Mouse (Mus musculus) E14TG2a.4 (cell line): ENCODE measurements around the gene Fbxw4.
A peak's percentile ranks its signal among the peaks of the same experiment; 100 is the strongest.

Experiments
- H3K27me3 ChIP-seq: 2 replicates; pipeline ENCODE4 v1.6.1; 2014; ENCODE audit warnings: low read length, control low read depth; ENCODE audit not compliant: insufficient read depth
- H3K36me3 ChIP-seq: 2 replicates; pipeline ENCODE4 v1.6.1; 2014; ENCODE audit warnings: low read length, control low read depth; ENCODE audit not compliant: insufficient read depth
- H3K4me1 ChIP-seq: replicated peaks from 2 replicates; pipeline ENCODE4 v1.6.1; 2014; ENCODE audit warnings: low read depth, low read length, control low read depth
- H3K4me3 ChIP-seq: replicated peaks from 2 replicates; pipeline ENCODE4 v1.5.1; 2014; ENCODE audit warnings: mild to moderate bottlenecking, low read length
- H3K9me3 ChIP-seq: 2 replicates; pipeline ENCODE4 v1.6.1; 2014; ENCODE audit warnings: low read length, control low read depth
- CTCF ChIP-seq: conservative IDR thresholded peaks from 2 replicates; pipeline ENCODE4 v1.5.1; 2014; ENCODE audit warnings: low read length
- NANOG ChIP-seq: IDR thresholded peaks from 2 replicates; pipeline ENCODE4 v1.6.1; 2014; ENCODE audit warnings: borderline replicate concordance, low read length, mixed read lengths
- POU5F1 ChIP-seq: IDR thresholded peaks from 2 replicates; pipeline ENCODE4 v1.6.1; 2014; ENCODE audit warnings: low read length, borderline replicate concordance

Fbxw4 gene

DNA sequence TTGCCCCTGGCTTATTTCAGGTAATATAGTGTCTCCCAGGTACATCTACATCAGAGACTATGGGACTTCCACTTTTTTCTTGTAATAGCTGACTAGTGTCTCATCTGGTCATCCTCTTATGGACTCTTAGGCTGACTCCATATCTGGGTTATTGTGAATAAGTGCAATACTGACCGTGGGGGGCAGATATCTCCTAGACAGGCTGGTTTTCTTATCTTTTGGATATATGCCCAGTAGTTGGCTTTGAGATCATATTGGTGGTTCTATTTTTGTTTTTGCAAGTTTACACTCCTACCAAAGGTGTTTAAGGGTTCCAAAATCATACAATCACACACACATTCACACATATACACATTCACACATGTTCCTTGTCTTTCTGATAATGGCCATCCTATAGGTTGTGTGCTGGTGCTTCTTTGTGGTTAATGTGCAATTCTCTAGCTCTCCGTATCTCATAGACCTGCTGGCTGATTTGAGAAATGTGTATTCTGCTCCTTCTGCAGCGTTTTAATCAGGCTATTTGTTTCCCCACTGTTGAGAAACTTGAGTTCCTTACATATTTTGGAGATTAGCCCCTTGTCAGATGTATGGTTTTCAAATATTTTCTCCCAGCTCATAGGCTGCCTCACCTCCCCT, 20.5 kb upstream of the Fbxw4 start:
- Histone ChIP-seq H3K9me3 (no peaks in the 10 kb centered on the region), H3K27me3 (peaks cover 18% of the 10 kb centered on the region), H3K4me3 (no peak overlapping the region), H3K36me3 (no peaks in the 10 kb centered on the region), H3K4me1 (peaks cover 12% of the 10 kb centered on the region)
- TF ChIP-seq POU5F1 (no peak), CTCF (no peak), NANOG (no peak)

GRCm38 (mm10) chr19:45676723-45677269, 16.7 kb upstream of the Fbxw4 start:
- no peaks in the 10 kb centered on the region for H3K36me3 ChIP-seq
- no peak for TF ChIP-seq POU5F1
- no peak for TF ChIP-seq CTCF
- no peak for TF ChIP-seq NANOG
- H3K4me1 ChIP-seq: peaks cover 16% of the 10 kb centered on the region
- no peak overlapping the region for H3K4me3 ChIP-seq
- peaks cover 44% of the 10 kb centered on the region for H3K27me3 ChIP-seq
- H3K9me3 ChIP-seq: no peaks in the 10 kb centered on the region

- Histone ChIP-seq H3K4me1 (peaks cover 16% of the 10 kb centered on the region), H3K36me3 (no peaks in the 10 kb centered on the region), H3K9me3 (no peaks in the 10 kb centered on the region), H3K4me3 (peak overlapping the region; percentile 50), H3K27me3 (peaks cover 44% of the 10 kb centered on the region)
- TF ChIP-seq CTCF (no peak), NANOG (no peak), POU5F1 (no peak)
These were observed 15.8 kb upstream of the Fbxw4 start for GRCm38 (mm10) chr19:45675720-45676581.

GRCm38 (mm10) chr19:45675196-45675595, 15.1 kb upstream of the Fbxw4 start:
- Histone ChIP-seq H3K27me3 (peaks cover 44% of the 10 kb centered on the region), H3K9me3 (no peaks in the 10 kb centered on the region), H3K36me3 (no peaks in the 10 kb centered on the region), H3K4me3 (peak overlapping the region; percentile 50; the same call in 1 of the 2 replicates), H3K4me1 (peaks cover 16% of the 10 kb centered on the region)
- TF ChIP-seq POU5F1 (no peak), CTCF (no peak), NANOG (no peak)

DNA sequence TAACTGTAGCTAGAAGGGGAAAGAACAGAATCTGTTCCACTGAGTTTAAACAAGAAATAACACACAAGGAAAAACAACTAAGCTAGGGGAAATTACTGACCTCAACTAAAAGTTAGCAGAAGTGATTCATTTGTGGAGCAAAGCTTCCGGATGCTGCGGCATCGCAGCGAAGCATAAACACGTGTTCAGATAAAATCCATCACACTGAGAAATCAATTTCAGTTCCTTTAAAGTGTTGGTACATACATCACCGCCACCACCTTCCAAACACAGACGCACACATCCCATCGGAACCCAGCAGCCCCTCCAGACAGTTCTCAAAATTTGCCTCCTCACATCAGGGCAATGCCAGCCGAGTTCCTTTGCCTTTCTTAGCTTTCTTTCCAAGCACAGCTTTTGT, 12.9 kb upstream of the Fbxw4 start:
- Histone ChIP-seq H3K4me3 (no peak overlapping the region), H3K9me3 (no peaks in the 10 kb centered on the region), H3K27me3 (peaks cover 50% of the 10 kb centered on the region), H3K4me1 (peaks cover 16% of the 10 kb centered on the region), H3K36me3 (no peaks in the 10 kb centered on the region)
- TF ChIP-seq CTCF (no peak), NANOG (no peak), POU5F1 (no peak)

DNA sequence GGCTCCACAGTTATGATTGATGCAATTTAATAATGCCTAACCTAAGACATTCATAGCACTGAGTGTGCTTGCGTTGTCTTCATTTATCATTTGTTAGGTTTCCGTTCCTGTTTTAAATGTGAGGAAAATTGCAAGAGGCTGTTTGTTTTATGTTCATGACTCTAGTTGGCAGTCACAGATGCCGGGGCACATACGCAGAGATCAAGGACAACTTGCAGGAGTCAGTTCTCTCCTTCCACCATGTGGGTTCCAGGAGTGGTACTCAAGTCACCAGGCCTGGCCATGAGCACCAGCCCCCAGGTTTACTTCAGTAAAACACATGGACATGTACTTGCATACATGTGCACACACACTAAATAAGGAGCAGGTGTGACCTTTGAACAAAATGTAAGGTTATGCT, 8.9 kb upstream of the Fbxw4 start:
- TF ChIP-seq CTCF: no peak
- no peak for TF ChIP-seq NANOG
- TF ChIP-seq POU5F1: no peak
- Histone ChIP-seq H3K4me1 (no peaks in the 10 kb centered on the region), H3K9me3 (no peaks in the 10 kb centered on the region), H3K4me3 (no peak overlapping the region), H3K36me3 (no peaks in the 10 kb centered on the region), H3K27me3 (peaks cover 24% of the 10 kb centered on the region)

- peaks cover 16% of the 10 kb centered on the region for H3K27me3 ChIP-seq
- no peaks in the 10 kb centered on the region for H3K36me3 ChIP-seq
- TF ChIP-seq CTCF (no peak), POU5F1 (no peak), NANOG (no peak)
- no peak overlapping the region for H3K4me3 ChIP-seq
- H3K9me3 ChIP-seq: no peaks in the 10 kb centered on the region
- peaks cover 9% of the 10 kb centered on the region for H3K4me1 ChIP-seq
These were observed 3.7 kb upstream of the Fbxw4 start for GRCm38 (mm10) chr19:45663851-45664250.

- peaks cover 16% of the 10 kb centered on the region for H3K27me3 ChIP-seq
- no peak for TF ChIP-seq NANOG
- H3K4me1 ChIP-seq: peaks cover 20% of the 10 kb centered on the region
- 0 out of 2 replicates have a peak, but pooled peaks cover 3% of the 10 kb centered on the region for H3K36me3 ChIP-seq
- no peaks in the 10 kb centered on the region for H3K9me3 ChIP-seq
- H3K4me3 ChIP-seq: peak overlapping the region; percentile 82
These were observed 335 bp upstream of the Fbxw4 start for GRCm38 (mm10) chr19:45660503-45660790.
